Mouse (Mus musculus): Measurements from ENCODE around the gene Psmb11.

GRCm38 (mm10) chr14:54643011-54643410 is 21.8 kb downstream of the Psmb11 start:
- TF ChIP-seq CTCF (IDR thresholded peaks at IDR 0.05; ENCODE audit: insufficient read depth, low read depth, low read length): no peak
- no peak for TF ChIP-seq POLR2A (IDR thresholded peaks at IDR 0.05; ENCODE audit: insufficient read depth, low read depth, low read length)
